Mouse (Mus musculus) ES-CJ7 (cell line): ENCODE results near the gene Rnf223.

Experiments
- DNase-seq: peaks from one replicate; pipeline ENCODE4 v3.0.0; 2011; ENCODE audit warnings: low read depth, low spot score

Gene Rnf223

GRCm38 (mm10) chr4:156130436-156130835 is at the start of gene Rnf223:
Rnf223 (plus strand) TSS chr4:156130513.
- DNase-seq, result no peak

DNA sequence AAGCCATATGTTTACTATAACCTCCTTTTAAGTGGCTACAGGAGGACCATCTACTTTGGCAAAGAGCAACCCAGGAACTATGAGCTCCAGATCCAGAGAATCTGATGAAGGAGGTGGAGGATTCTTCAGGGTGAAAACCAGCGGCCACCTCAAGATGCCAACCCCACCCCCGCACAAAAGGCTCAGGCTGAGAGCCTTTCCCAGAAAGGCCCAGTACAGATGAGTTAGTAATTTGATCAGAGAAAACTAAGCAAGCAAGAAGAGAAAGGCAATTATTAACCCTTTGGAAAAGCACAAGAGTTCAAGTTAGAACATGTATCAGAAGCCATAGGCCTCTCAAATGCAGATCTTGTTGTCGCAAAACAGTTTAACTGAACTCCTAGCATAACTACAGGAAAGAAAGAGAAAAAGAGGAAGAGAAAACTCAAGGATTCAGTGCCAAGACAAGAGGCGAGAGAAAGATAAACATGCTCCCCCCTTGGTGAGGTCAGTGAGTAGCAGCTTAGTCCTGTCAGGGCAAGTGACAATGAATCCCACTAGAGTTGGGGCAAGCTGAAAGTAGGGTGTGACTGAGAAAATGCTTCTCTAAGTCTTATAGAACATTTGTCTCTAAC is 47.6 kb upstream of the Rnf223 start:
- DNase-seq, result no peak

- DNase-seq, result no peak
These were observed 47.0 kb upstream of the Rnf223 start for GRCm38 (mm10) chr4:156083348-156083747.

DNA sequence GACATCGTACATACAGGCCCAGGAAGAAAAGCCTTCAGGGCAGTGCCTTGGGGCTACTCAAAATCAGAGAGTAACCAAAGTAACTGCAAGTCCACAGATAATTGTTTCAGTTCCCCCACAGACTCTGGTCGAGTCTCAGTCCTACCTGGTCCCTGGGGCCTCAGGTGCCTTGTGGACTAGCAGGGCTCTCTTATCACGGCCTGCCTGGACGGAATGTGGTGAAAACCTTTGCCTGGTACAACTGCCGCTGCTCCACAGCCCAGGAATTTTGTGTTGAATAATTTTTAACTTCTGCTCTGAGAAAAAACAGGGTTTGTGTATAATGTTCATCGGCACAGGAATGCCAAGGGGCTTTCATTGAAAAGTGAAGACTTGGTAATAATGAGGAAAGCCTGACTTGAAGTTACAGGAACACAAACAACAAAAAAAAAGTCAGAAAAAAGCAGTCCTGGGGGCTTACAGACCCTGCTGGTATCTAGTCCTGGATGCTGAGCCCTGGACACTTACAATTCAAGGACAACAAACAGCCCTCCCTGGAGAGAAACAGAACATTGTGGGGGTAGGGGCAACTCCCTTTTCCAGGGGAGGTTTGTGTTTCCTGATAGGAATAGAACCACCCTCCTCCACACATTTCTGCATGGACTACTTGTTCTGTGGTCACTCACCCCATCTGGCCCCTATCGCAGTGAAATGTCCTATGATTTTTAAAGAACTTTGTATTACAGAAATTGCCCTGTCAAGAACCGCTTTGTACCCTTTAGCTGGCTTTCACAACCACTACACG is 46.0 kb upstream of the Rnf223 start:
- no peak for DNase-seq

DNA sequence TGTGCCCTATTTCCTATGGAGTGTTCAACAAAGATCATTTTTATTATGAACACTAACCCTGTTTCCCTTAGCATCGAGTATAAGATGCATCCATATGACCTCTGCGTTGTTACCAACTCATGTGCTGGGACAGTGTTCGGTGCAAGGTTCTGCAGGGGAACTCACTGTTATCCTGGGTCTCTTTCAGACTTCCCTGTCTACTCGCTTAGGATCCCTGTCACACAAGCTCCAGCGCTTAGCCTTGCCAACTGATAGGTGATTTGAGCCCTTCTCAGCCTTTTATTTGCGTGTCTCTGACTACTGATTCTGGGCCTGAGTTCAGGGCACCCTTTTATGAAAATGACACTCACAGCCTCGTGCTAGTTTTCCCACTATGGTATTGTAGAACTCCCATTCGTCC is 45.1 kb upstream of the Rnf223 start:
- DNase-seq, result no peak

DNA sequence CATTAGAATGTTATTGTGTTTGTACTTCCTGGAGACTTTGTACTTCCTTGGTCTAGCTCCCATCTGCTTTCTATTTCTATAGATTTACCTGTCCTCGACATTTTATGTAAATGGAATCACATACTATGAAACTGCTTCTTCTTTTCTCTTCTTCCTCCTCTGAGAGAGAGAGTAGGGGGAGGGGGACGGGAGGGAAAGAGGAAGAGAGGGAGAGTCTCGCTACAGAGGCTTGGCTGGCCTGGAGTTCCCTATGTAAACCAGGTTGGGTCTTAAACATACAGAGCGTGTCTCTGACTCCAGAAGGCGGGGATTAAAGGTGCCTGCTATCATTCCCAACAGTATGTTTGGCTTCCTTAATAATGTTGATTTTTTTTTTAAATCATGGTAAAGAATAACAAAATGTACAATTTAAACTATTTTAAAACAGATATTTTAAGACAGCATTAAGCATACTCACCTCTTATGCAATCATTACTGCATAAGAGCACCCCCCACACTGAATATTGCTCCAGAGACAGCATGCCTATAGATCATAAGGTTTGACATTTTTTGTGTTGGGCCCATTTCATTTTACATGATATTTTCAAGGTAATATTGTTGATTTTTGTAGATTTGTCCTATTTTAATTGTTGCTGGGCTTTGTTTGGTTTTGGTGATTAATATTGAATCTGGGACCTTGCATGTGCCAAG is 42.8 kb upstream of the Rnf223 start:
- DNase-seq, result no peak

- no peak for DNase-seq
These were observed 39.1 kb upstream of the Rnf223 start for GRCm38 (mm10) chr4:156091236-156091635.

DNA sequence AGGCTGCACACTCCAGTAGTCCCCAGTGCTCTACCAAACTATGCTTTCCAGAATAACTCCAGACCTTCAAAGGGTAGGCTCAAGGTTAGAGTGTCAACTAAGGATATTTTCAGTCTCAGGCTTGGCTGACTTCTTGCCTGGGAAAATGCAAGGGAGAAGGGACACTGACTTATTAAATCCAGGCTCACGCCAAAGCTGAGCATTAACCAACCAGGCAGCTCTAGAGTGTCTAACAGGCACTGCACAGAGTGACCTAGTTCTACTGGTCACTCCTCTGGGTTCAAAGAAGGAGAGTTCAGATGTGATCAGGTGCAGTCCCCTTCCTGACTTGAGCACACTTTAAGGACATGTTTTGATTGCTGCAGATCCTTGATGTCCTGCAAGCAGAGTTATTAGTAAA is 37.5 kb upstream of the Rnf223 start:
- no peak for DNase-seq

GRCm38 (mm10) chr4:156093758-156094157 is 36.6 kb upstream of the Rnf223 start:
- DNase-seq, result no peak

GRCm38 (mm10) chr4:156096191-156096590 is 34.1 kb upstream of the Rnf223 start:
- no peak for DNase-seq

DNA sequence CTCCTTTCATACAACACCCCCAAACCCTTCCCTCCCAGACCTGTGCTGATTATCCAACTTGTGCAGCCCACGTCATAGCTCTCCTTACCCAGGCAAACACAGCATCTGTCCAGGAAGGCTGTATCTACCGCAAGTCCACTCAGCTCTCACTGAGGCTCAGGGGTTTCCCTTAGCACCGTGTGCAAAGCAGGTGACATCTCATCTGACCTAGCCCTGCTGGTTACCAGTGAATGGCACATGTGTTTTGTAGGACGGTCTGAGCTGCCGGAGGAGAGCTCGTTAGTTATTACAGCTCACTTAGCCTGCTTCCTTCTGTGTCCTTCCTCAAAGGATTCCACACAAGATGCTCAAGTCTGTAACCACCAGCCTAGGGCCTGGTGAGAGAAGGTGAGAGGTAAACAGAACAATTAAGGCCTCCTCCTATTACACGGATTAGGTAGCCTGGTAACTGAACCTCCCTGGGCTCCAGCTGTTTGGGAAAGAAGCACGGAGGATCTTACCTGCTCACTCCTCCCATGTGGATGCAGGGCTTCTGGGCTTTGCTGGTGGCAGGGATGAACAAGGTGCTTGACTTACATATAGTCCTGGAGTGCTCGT is 32.4 kb upstream of the Rnf223 start:
- no peak for DNase-seq

GRCm38 (mm10) chr4:156099427-156099826 is 30.9 kb upstream of the Rnf223 start:
- no peak for DNase-seq

DNA sequence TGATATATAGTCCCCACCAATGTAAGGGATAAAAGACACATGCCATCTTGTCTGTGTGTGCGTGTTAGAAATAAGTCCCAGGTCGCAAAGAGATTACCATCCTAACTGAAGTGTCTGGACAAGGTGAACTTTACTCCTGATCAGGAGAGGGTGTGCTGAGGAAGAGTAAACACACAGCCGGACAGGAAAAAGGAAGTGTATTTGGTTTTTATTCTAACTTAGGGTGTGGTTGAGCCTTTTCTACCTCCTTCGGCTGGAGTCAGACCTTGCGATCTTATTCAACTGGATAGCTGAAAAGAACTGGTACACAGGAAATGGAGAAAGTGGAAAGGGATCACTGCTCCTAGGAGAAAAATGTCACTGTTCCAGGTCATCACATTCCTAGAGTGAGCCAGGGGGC is 29.8 kb upstream of the Rnf223 start:
- no peak for DNase-seq

GRCm38 (mm10) chr4:156101481-156101903 is 28.8 kb upstream of the Rnf223 start:
- DNase-seq, result peak; percentile 68

DNA sequence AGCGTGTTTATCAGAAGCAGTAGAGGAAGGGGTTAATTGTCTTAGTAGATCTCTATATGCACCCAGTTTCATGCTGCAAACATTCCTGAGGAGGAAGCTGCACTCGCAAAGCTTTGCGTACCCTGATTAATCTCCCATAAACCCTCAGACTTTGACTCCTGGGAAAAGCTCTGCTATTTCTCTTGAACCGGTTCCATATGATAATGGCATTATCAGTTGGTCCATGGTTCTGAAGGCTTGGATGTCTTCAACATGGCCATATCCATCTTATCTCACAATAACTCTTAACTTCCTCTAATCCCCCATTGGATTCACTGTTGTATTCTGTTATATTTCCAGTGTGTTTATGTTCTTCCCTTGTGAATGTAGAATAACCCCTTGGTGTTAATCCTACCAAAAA is 27.0 kb upstream of the Rnf223 start:
- no peak for DNase-seq

DNA sequence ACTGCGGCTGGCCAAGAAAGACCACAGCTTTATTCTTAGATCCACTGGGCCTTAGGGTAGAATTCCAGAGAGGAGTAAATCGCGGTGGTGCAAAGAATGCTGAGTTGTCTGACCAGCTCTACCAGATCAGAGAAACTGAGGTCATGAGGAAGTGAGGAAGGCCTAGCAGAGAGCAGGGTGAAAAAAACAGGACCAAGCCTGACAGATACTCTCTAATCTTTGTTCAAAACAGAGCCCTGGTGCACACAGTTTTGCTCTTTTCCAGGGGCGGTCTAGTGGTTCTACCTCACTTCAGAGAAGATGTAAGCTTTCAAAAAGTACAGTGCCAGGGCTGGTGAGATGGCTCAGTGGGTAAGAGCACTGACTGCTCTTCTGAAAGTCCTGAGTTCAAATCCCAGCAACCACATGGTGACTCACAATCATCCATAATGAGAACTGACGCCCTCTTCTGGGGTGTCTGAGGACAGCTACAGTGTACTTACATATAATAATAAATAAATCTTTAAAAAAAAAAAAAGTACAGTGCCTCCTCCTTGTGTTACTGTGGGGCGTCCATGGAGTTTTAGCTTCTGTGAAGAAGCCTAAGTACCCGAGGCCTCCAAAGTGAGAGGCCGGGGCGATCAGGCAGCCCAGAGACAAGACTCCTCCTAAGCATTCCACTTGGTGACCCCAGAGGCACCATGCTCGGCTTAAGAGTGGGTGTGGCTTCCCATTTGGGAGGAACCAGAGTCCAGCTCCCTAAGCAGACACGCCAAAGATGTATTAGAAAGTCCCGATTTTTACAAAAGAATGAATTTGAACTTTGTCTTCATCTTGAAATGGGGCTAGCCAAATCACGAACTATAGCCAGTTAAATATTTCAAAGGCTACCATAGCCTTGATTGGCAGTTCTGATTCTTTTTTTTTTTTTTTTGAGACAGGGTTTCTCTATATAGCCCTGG is 21.4 kb upstream of the Rnf223 start:
- peak; percentile 81 for DNase-seq

DNA sequence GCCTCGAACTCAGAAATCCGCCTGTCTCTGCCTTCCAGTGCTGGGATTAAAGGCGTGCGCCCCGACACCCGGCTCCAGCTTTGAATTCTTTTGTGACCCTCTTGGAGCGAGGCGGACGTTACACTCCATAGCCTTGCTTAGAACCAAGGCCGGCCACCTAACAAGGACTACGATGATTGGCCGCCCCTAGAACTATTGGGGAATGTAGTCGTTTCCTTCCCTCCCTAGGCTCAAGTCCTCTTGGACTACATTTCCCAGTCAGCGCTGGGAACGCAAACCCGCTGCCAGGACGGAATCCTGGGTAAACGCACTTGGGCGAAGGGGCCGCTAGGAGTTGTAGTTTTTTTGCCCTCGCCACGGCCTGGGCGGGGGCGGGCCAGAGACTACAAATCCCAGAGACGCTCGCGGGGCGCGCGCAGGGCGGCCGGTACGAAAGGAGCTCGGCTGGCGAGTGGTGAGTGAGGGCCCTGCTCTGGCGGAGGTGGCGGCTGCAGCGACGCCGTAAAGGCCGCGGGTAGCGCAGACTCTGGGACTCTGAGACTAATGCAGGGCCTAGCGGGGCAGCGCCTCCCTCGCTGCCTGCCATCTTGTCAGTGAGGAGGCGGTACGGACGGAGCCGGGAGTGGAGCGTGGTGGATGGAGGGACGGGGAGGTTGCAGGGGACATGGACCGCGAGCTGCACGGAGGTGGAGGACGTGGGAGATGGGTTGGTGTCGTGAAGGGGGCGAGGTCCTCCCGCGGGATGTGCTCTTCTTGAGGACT is 20.6 kb upstream of the Rnf223 start, which contains the start of gene 9430015G10Rik:
9430015G10Rik (plus strand) TSS at position 413 of the 762 bp plus-strand sequence.
- DNase-seq, result peak; percentile 99

GRCm38 (mm10) chr4:156124077-156124476 is 6.2 kb upstream of the Rnf223 start:
- no peak for DNase-seq

DNA sequence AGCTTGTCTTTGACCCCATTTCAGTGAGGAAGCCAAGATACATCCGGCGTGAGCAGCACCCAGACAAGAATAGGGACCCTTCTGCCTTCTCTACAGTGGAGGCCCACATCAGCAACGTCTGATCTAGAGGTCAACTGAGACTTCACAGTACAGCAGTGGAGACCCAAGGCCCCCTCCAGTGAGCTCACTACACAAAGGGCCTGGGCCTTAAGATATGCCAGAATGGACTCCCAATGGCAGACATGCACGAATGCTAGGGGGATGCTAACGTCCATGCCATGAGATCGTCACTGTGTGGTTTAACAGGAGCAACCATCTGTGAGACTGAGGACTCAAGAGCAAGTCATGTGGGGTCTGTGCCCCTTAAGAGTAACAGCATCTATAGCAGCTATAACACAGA is 4.9 kb upstream of the Rnf223 start:
- no peak for DNase-seq

GRCm38 (mm10) chr4:156126841-156127240 is 3.5 kb upstream of the Rnf223 start:
- peak; percentile 70 for DNase-seq
